Mouse (Mus musculus): Measurements from ENCODE around the gene Plin3. TPM values are rescaled to one million over a fixed set of nuclear protein-coding genes. Genes with fewer than 3 reads are reported as not detected.

Gene Plin3
- polyA plus RNA-seq, 1 experiment, result 43.1 TPM

DNA sequence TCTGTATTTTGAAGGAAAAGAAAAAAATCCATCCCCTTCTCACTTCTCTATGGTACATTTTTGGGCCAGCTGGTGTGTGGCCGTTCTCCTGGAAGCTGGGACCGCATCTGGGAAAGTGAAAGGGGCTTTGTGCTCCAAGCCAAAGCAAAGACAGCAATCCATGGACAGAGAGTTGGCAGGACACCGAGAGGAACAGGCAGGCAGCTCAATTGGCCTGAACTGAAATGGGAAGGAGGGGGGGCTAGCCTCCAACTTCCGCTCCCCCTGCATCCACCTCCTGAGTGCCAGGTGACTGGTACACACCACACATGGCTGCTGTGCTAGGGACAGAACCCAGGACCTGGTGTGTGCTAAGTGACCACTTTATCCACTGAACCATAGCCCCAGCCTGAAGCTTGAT lies 9.9 kb downstream of the Plin3 start:
- WGBS, result 91% methylated on average over 4 of the region's 4 CpGs
- Histone ChIP-seq H3K27me3 (replicated peaks; ENCODE audit: control insufficient read depth, insufficient read depth, low read length) (no peaks in the 10 kb centered on the region), H3K27ac (ENCODE audit: insufficient read depth, low read depth, low read length) (no peak overlapping the region), H3K4me1 (ENCODE audit: control insufficient read depth, insufficient read depth, low read length) (peaks cover 7% of the 10 kb centered on the region), H3K36me3 (ENCODE audit: control insufficient read depth, insufficient read depth, low read length) (peaks cover 2% of the 10 kb centered on the region; the same call in 1 of the 2 replicates), H3K4me3 (ENCODE audit: insufficient read depth, low read depth, low read length) (no peak overlapping the region)
- no peak for DNase-seq
- TF ChIP-seq POLR2A (IDR thresholded peaks at IDR 0.05; ENCODE audit: low read depth, low read length) (no peak), CTCF (conservative IDR thresholded peaks at IDR 0.05; ENCODE audit: insufficient read depth, insufficient read length, low read depth, low read length) (no peak)

DNA sequence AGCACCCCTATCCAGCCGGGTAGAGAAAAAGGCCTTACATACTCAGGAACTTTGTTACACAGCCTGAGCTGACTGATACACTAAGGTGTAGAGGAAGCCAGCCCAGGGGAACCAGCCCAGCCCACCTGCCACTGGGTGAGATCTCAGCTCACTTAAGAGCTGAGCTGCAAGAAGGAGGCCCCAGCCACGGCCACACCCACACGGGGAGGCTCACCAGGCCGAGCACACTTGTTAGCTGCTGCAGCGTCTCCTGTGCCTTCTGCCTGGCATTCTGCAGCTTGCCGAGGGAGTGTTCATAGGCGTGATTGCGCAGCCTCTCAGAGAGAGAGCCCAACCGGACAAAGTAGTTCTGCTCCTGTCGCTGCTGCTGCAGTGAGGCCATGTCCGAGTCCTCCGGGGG lies 11.5 kb downstream of the Plin3 start:
- Histone ChIP-seq H3K4me3 (ENCODE audit: insufficient read depth, low read depth, low read length) (no peak overlapping the region), H3K27me3 (replicated peaks; ENCODE audit: control insufficient read depth, insufficient read depth, low read length) (no peaks in the 10 kb centered on the region), H3K36me3 (ENCODE audit: control insufficient read depth, insufficient read depth, low read length) (peaks cover 2% of the 10 kb centered on the region; the same call in 1 of the 2 replicates), H3K4me1 (ENCODE audit: control insufficient read depth, insufficient read depth, low read length) (peaks cover 13% of the 10 kb centered on the region; the same call in 1 of the 2 replicates), H3K27ac (ENCODE audit: insufficient read depth, low read depth, low read length) (no peak overlapping the region)
- no peak for DNase-seq
- TF ChIP-seq POLR2A (IDR thresholded peaks at IDR 0.05; ENCODE audit: low read depth, low read length) (no peak), CTCF (conservative IDR thresholded peaks at IDR 0.05; ENCODE audit: insufficient read depth, insufficient read length, low read depth, low read length) (no peak)
- WGBS, result 93% methylated on average over 12 of the region's 12 CpGs

DNA sequence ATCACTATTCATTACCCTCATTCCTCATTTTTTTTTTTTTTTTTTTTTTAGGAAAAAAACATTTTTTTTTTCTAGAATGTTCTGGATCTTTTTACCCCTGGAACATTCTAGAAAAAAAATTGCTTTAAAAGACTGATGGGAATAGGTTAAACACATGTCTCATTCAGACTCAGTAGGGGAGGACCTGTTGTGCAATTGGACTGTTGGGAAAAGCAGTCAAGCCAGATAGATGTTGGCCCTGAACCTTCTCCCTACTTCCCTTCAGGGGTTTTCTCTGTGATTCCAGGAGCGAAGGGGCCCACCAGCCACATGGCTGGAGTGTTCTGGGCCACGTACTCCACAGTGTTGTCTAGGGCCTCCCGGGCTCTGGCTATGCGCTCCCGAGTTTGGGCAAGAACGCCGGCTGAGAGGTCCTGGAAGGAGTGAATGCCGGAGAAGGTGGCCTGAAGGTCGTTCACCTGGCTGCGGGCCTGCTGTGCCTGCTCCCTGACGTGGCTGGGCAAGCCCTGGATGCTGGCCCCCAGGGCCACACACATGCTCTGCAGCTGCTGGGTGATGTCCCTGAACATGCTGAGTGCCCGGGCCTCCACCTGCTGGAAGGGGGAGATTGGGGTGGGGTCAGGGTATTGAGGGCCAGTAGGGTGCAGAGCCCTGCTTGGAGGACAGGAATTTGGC lies 13.1 kb downstream of the Plin3 start:
- Histone ChIP-seq H3K36me3 (ENCODE audit: control insufficient read depth, insufficient read depth, low read length) (peaks cover 2% of the 10 kb centered on the region; the same call in 1 of the 2 replicates), H3K4me3 (ENCODE audit: insufficient read depth, low read depth, low read length) (no peak overlapping the region), H3K27ac (ENCODE audit: insufficient read depth, low read depth, low read length) (peak overlapping the region; percentile 89), H3K4me1 (ENCODE audit: control insufficient read depth, insufficient read depth, low read length) (peaks cover 15% of the 10 kb centered on the region; the same call in 1 of the 2 replicates), H3K27me3 (replicated peaks; ENCODE audit: control insufficient read depth, insufficient read depth, low read length) (no peaks in the 10 kb centered on the region)
- peak; percentile 76 for DNase-seq
- 56% methylated on average over 12 of the region's 12 CpGs for WGBS
- TF ChIP-seq CTCF (conservative IDR thresholded peaks at IDR 0.05; ENCODE audit: insufficient read depth, insufficient read length, low read depth, low read length) (no peak), POLR2A (IDR thresholded peaks at IDR 0.05; ENCODE audit: low read depth, low read length) (no peak)

DNA sequence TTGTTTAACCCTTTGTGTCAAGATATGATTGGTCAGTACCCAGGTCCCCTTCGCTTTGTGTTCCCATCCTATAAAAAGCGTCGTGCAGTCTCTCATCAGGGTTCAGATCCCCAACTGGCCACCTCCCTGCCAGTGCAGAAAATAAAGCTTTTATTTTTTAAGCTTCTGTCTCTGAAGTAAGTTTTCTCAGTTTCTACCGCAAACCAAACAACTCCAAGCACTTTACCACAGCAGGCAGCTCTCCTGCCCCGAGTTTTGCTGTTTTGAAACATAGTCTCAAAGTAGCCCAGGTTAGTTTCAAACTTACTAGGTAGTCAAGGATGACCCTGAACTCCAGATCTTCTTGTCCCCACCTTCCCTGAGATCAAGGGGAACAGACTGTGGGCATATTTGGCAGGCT lies 14.3 kb downstream of the Plin3 start:
- Histone ChIP-seq H3K27me3 (replicated peaks; ENCODE audit: control insufficient read depth, insufficient read depth, low read length) (no peaks in the 10 kb centered on the region), H3K4me3 (ENCODE audit: insufficient read depth, low read depth, low read length) (no peak overlapping the region), H3K4me1 (ENCODE audit: control insufficient read depth, insufficient read depth, low read length) (peaks cover 27% of the 10 kb centered on the region; the same call in 1 of the 2 replicates), H3K27ac (ENCODE audit: insufficient read depth, low read depth, low read length) (no peak overlapping the region), H3K36me3 (ENCODE audit: control insufficient read depth, insufficient read depth, low read length) (peaks cover 2% of the 10 kb centered on the region; the same call in 1 of the 2 replicates)
- 92% methylated on average over 5 of the region's 5 CpGs for WGBS
- DNase-seq, result no peak
- no peak for TF ChIP-seq POLR2A (IDR thresholded peaks at IDR 0.05; ENCODE audit: low read depth, low read length)
- TF ChIP-seq CTCF (conservative IDR thresholded peaks at IDR 0.05; ENCODE audit: insufficient read depth, insufficient read length, low read depth, low read length), result no peak

DNA sequence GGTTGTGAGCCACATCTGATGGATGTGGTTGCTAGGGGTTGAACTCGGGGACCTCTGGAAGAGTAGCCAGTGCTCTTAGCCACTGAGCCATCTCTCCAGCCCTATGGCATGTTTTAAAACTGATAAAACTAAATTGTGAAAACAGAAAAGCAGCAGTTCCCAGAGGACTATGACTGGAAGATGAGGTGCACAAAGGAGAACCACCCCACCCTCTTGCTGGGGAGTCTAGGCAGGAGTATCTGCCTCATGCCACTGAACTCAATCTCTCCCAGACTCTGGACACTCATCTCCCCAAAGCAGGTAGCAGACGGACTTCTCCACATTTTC lies 15.1 kb downstream of the Plin3 start:
- WGBS, result 41% methylated on average over 2 of the region's 2 CpGs
- 0 out of 2 replicates have a peak overlapping the region, but pooled peaks have one; percentile 14 for H3K27ac ChIP-seq (ENCODE audit: insufficient read depth, low read depth, low read length)
- H3K36me3 ChIP-seq (ENCODE audit: control insufficient read depth, insufficient read depth, low read length), result peaks cover 2% of the 10 kb centered on the region; the same call in 1 of the 2 replicates
- no peak for DNase-seq
- H3K4me1 ChIP-seq (ENCODE audit: control insufficient read depth, insufficient read depth, low read length), result peaks cover 35% of the 10 kb centered on the region; the same call in 1 of the 2 replicates
- TF ChIP-seq POLR2A (IDR thresholded peaks at IDR 0.05; ENCODE audit: low read depth, low read length), result no peak
- TF ChIP-seq CTCF (conservative IDR thresholded peaks at IDR 0.05; ENCODE audit: insufficient read depth, insufficient read length, low read depth, low read length), result no peak
- no peak overlapping the region for H3K4me3 ChIP-seq (ENCODE audit: insufficient read depth, low read depth, low read length)
- no peaks in the 10 kb centered on the region for H3K27me3 ChIP-seq (replicated peaks; ENCODE audit: control insufficient read depth, insufficient read depth, low read length)

DNA sequence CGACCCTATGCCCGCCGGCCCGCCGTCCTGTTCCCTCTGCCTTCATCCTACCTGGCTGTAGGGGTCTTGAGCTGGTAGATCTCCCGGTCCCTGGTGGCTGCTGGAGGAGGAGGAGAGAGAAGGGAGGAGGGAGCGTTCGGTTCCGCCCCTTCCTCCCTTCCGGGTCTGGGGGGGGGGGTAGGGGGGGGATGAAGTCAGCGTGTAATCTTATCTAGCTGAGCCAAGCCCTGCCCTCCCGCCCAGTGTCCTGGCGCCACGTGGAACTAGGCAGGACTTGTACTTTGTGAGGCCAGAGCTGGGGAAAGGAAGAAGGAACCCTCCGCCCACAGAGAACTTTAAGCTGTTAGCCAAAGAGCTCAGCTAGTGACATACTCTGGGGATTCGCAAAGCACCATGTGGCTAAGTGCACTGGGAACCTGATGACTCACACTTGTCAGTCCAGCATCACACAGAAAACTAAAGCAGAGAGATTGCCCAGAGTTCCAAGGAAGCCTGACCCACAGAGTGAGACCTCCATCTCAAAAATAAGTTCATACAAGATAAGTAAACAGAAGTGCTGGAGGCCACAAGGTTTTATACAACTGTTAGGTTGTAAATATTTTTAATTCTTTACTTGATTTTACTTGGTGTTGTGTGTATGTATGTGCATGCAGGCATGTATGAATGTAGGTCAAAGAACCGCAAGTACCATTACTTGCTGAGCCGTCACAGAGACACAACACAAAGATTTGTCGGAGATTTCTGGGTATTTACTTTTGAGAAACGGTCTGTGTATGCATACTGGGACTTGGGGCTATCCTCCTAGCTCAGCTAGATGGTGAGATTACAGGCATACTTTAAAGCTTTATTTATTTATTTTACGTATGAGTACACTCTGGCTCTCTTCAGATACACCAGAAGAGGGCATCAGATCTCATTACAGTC lies 15.8 kb downstream of the Plin3 start, which contains the start of gene Ticam1:
TSS of gene Ticam1 (minus strand) at position 144 of the 924 bp plus-strand sequence.
- Histone ChIP-seq H3K4me1 (ENCODE audit: control insufficient read depth, insufficient read depth, low read length) (peaks cover 37% of the 10 kb centered on the region; the same call in 1 of the 2 replicates), H3K27ac (ENCODE audit: insufficient read depth, low read depth, low read length) (peak within 1 kb of the TSS; percentile 93), H3K36me3 (ENCODE audit: control insufficient read depth, insufficient read depth, low read length) (peaks cover 2% of the 10 kb centered on the region; the same call in 1 of the 2 replicates), H3K4me3 (ENCODE audit: insufficient read depth, low read depth, low read length) (peak within 1 kb of the TSS; percentile 90), H3K27me3 (replicated peaks; ENCODE audit: control insufficient read depth, insufficient read depth, low read length) (no peaks in the 10 kb centered on the region)
- peak; percentile 98 for DNase-seq
- peak; percentile 40 for TF ChIP-seq POLR2A (IDR thresholded peaks at IDR 0.05; ENCODE audit: low read depth, low read length)
- TF ChIP-seq CTCF (conservative IDR thresholded peaks at IDR 0.05; ENCODE audit: insufficient read depth, insufficient read length, low read depth, low read length), result no peak
- WGBS, result 3% methylated on average over 21 of the region's 21 CpGs

Measured in kidney, adult 2 months (tissue).